Mouse (Mus musculus) lung, embryonic 16.5 days (tissue): ENCODE measurements around the gene Rbms3. TPM values are rescaled to one million over a fixed set of nuclear protein-coding genes. Genes with fewer than 3 reads are reported as not detected.

Experiments used
- ATAC-seq: fragments of 200-750 bp; cut with Nextera tagmentation; 2 replicates; pipeline ENCODE4 v1.8.0; 2017; ENCODE audit warnings: low read depth, mild to moderate bottlenecking, moderate library complexity
- H3K27ac ChIP-seq: fragments of 300-500 bp; sonication (generic); 2 replicates; pipeline ENCODE4 v1.5.1; 2014; ENCODE audit warnings: mild to moderate bottlenecking, control low read depth, low read length
- H3K27me3 ChIP-seq: fragments of 300-500 bp; sonication (generic); 2 replicates; pipeline ENCODE4 v1.6.1; 2014; ENCODE audit warnings: low read depth, low read length, mixed read lengths; ENCODE audit not compliant: control insufficient read depth, insufficient read depth
- H3K36me3 ChIP-seq: fragments of 300-500 bp; sonication (generic); 2 replicates; pipeline ENCODE4 v1.6.1; 2014; ENCODE audit warnings: low read length; ENCODE audit not compliant: control insufficient read depth, insufficient read depth
- H3K4me1 ChIP-seq: fragments of 300-500 bp; sonication (generic); replicated peaks from 2 replicates; pipeline ENCODE4 v1.6.1; 2014; ENCODE audit warnings: low read length, mixed read lengths; ENCODE audit not compliant: control insufficient read depth, insufficient read depth
- H3K4me2 ChIP-seq: fragments of 300-500 bp; sonication (generic); 2 replicates; pipeline ENCODE4 v1.6.1; 2014; ENCODE audit warnings: low read depth, low read length, control low read depth
- H3K4me3 ChIP-seq: fragments of 300-500 bp; sonication (generic); 2 replicates; pipeline ENCODE4 v1.5.1; 2014; ENCODE audit warnings: mild to moderate bottlenecking, low read length, control low read depth
- H3K9ac ChIP-seq: fragments of 300-500 bp; sonication (generic); 2 replicates; pipeline ENCODE4 v1.6.1; 2014; ENCODE audit warnings: low read length, control low read depth
- H3K9me3 ChIP-seq: fragments of 300-500 bp; sonication (generic); 2 replicates; pipeline ENCODE4 v1.6.1; 2016; ENCODE audit warnings: low read length; ENCODE audit not compliant: control insufficient read depth
- WGBS: fragments of 180-500 bp; shearing (Covaris S2); extraction: QIAGEN DNeasy Blood & Tissue Kit; methylation state at CpG from one replicate; pipeline ENCODE4 v1.1.7; 2014; 5-methylcytosine and 5-hydroxymethylcytosine counted together
- polyA plus RNA-seq: library from polyadenylated mRNA; unstranded; fragments of >200 nt; fragmentation: Nextera tagmentation; extraction: Ambion mirVana; gene quantifications from 2 replicates; pipeline ENCODE4 v1.2.1, GENCODE M21; 2015

Gene Rbms3
- polyA plus RNA-seq, 1 experiment from 2014 or later, result 104 TPM

DNA sequence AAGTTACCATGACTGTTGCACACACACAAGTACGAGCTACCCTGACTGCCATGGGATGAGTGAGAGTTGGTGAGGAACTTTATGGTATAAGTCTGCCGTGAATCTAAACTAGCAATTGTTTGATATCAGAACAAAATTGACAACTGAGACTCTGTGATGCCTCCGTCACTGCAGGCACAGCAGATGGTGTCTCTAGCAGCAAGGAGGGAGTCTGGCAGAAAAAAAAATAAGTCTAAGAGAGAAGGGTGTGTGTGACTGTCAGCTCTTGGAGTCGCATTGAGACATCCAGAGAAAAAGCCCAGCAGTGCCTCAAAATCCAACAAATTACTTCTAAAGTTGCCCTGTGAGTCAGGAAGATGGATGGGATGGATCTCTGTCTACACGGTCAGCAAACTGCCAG, 257.7 kb downstream of the Rbms3 start:
- Histone ChIP-seq H3K4me1 (peaks cover 9% of the 10 kb centered on the region), H3K36me3 (no peaks in the 10 kb centered on the region), H3K27me3 (no peaks in the 10 kb centered on the region), H3K9me3 (no peaks in the 10 kb centered on the region), H3K27ac (no peak overlapping the region), H3K4me3 (no peak overlapping the region), H3K9ac (no peak overlapping the region), H3K4me2 (no peak overlapping the region)
- 62% methylated on average over 5 of the region's 5 CpGs for WGBS
- no peak for ATAC-seq

GRCm38 (mm10) chr9:117370086-117370485, 259.6 kb downstream of the Rbms3 start:
- H3K4me2 ChIP-seq, result no peak overlapping the region
- ATAC-seq, result no peak
- 89% methylated on average over 6 of the region's 6 CpGs for WGBS

GRCm38 (mm10) chr9:117368016-117368415, 261.7 kb downstream of the Rbms3 start:
- H3K27ac ChIP-seq, result no peak overlapping the region
- no peak overlapping the region for H3K4me2 ChIP-seq
- H3K4me1 ChIP-seq, result peaks cover 2% of the 10 kb centered on the region; the same call in 1 of the 2 replicates
- no peaks in the 10 kb centered on the region for H3K27me3 ChIP-seq
- no peak for ATAC-seq
- no peaks in the 10 kb centered on the region for H3K9me3 ChIP-seq
- no peak overlapping the region for H3K9ac ChIP-seq
- H3K36me3 ChIP-seq, result no peaks in the 10 kb centered on the region
- WGBS, result 93% methylated on average over 4 of the region's 4 CpGs
- no peak overlapping the region for H3K4me3 ChIP-seq

More at GRCm38 (mm10) chr9:117370086-117370485, 259.6 kb downstream of the Rbms3 start:
- Histone ChIP-seq H3K4me1 (peaks cover 9% of the 10 kb centered on the region), H3K36me3 (no peaks in the 10 kb centered on the region), H3K27me3 (no peaks in the 10 kb centered on the region), H3K9me3 (no peaks in the 10 kb centered on the region), H3K9ac (no peak overlapping the region), H3K27ac (no peak overlapping the region), H3K4me3 (no peak overlapping the region)

- H3K36me3 ChIP-seq, result no peaks in the 10 kb centered on the region
- WGBS, result 59% methylated on average over 3 of the region's 3 CpGs
- no peak for ATAC-seq
- no peak overlapping the region for H3K4me2 ChIP-seq
- no peak overlapping the region for H3K4me3 ChIP-seq
- H3K9me3 ChIP-seq, result no peaks in the 10 kb centered on the region
- H3K9ac ChIP-seq, result no peak overlapping the region
- H3K27ac ChIP-seq, result no peak overlapping the region
- no peaks in the 10 kb centered on the region for H3K4me1 ChIP-seq
- no peaks in the 10 kb centered on the region for H3K27me3 ChIP-seq
Measured at GRCm38 (mm10) chr9:117364610-117365009, 265.1 kb downstream of the Rbms3 start.

GRCm38 (mm10) chr9:117361431-117361830, 268.3 kb downstream of the Rbms3 start:
- no peak overlapping the region for H3K9ac ChIP-seq
- H3K27me3 ChIP-seq, result no peaks in the 10 kb centered on the region
- no peak overlapping the region for H3K27ac ChIP-seq
- no peaks in the 10 kb centered on the region for H3K36me3 ChIP-seq
- no peaks in the 10 kb centered on the region for H3K9me3 ChIP-seq
- no peak overlapping the region for H3K4me2 ChIP-seq
- H3K4me3 ChIP-seq, result no peak overlapping the region
- 80% methylated on average over 5 of the region's 5 CpGs for WGBS
- ATAC-seq, result no peak
- peaks cover 9% of the 10 kb centered on the region for H3K4me1 ChIP-seq

GRCm38 (mm10) chr9:117356764-117357442, 272.8 kb downstream of the Rbms3 start:
- peaks cover 9% of the 10 kb centered on the region for H3K4me1 ChIP-seq
- WGBS, result 16% methylated on average over 9 of the region's 9 CpGs
- H3K9ac ChIP-seq, result 0 out of 2 replicates have a peak overlapping the region, but pooled peaks have one; percentile 25
- H3K27me3 ChIP-seq, result no peaks in the 10 kb centered on the region
- H3K4me2 ChIP-seq, result peak overlapping the region; percentile 18
- ATAC-seq, result peak; percentile 98
- no peaks in the 10 kb centered on the region for H3K36me3 ChIP-seq
- no peaks in the 10 kb centered on the region for H3K9me3 ChIP-seq
- peak overlapping the region; percentile 74 for H3K27ac ChIP-seq
- no peak overlapping the region for H3K4me3 ChIP-seq

DNA sequence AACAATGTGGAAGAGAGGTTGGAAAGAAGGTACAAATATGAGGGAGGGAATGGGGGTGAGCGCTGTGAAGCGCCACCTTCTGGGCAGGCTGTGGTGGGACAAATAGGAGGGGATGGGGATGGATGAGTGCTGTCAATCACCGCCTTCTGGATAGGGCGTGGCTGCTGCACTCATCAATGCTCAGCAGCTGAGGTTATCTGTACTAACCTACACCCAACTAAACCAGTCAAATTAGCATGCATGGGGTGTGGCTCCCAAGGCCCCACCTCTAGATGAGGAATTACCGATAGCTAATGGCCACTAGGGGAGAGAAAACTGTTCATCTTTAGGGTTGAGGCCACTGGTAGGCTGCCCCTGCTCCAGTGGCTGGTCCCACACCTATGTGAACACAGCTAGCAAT, 274.2 kb downstream of the Rbms3 start:
- no peaks in the 10 kb centered on the region for H3K27me3 ChIP-seq
- no peak for ATAC-seq

GRCm38 (mm10) chr9:117342336-117342735, 287.4 kb downstream of the Rbms3 start:
- Histone ChIP-seq H3K27me3 (no peaks in the 10 kb centered on the region), H3K27ac (no peak overlapping the region), H3K4me1 (no peaks in the 10 kb centered on the region), H3K4me3 (no peak overlapping the region), H3K4me2 (no peak overlapping the region), H3K9ac (no peak overlapping the region), H3K9me3 (no peaks in the 10 kb centered on the region), H3K36me3 (no peaks in the 10 kb centered on the region)
- 82% methylated on average over 4 of the region's 4 CpGs for WGBS
- no peak for ATAC-seq

More for the DNA sequence above, 274.2 kb downstream of the Rbms3 start:
- Histone ChIP-seq H3K4me2 (no peak overlapping the region), H3K4me3 (no peak overlapping the region), H3K4me1 (peaks cover 9% of the 10 kb centered on the region), H3K9ac (no peak overlapping the region), H3K27ac (no peak overlapping the region), H3K36me3 (no peaks in the 10 kb centered on the region), H3K9me3 (no peaks in the 10 kb centered on the region)
- 77% methylated on average over 5 of the region's 5 CpGs for WGBS

GRCm38 (mm10) chr9:117330681-117331080, 299.0 kb downstream of the Rbms3 start:
- ATAC-seq, result no peak
- H3K27ac ChIP-seq, result no peak overlapping the region
- 84% methylated on average over 5 of the region's 5 CpGs for WGBS
- H3K36me3 ChIP-seq, result no peaks in the 10 kb centered on the region
- H3K9me3 ChIP-seq, result no peaks in the 10 kb centered on the region
- no peak overlapping the region for H3K4me3 ChIP-seq
- no peak overlapping the region for H3K4me2 ChIP-seq
- no peaks in the 10 kb centered on the region for H3K27me3 ChIP-seq
- no peak overlapping the region for H3K9ac ChIP-seq
- no peaks in the 10 kb centered on the region for H3K4me1 ChIP-seq
